Mouse (Mus musculus): ENCODE measurements around the gene B3glct. TPM values are rescaled to one million over a fixed set of nuclear protein-coding genes. Genes with fewer than 3 reads are reported as not detected.

The B3glct gene
- polyA plus RNA-seq, 1 experiment from 2014 or later, result 20.4 TPM

DNA sequence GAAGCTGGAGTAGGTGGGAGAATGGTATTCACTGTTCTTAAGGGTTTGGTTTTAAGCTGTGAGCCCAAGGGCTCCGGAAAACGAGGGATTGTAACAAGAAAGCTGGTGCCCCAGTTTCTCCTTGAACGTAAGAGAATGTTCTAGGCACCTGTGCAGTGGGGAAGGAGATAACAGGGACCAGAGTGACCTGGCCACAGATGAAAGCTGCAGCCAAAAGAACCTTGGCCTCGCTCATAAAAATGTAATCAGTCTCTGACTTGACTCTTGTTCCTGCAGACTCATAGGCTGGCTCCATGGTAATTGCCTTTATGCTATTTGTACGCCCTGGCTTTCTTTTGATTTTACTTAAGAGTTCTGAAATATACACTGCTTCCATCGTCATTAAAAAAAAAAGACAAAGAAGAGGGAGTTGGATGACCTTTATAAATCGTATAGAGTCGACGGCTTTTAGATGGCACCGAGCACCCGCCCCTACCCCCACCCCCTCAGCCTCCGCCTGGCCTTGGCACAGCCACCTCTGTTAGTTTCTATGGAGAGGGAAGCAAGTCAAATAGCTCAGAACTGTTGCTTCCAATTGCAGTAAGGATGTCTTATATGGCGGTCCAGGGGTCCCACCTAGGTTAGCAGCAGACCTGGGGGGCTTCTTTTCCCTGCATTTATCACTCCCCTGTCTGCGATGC is 28.4 kb upstream of the B3glct start:
- no peaks in the 10 kb centered on the region for H3K9me3 ChIP-seq (replicated peaks)
- whole genome bisulfite sequencing, result 84% methylated on average over 14 of the region's 14 CpGs
- DNase-seq (ENCODE audit: low spot score), result no peak
- peaks cover 15% of the 10 kb centered on the region for H3K4me1 ChIP-seq
- no peak overlapping the region for H3K4me3 ChIP-seq
- H3K27me3 ChIP-seq (ENCODE audit: low read depth, poor library complexity, severe bottlenecking), result no peaks in the 10 kb centered on the region
- no peaks in the 10 kb centered on the region for H3K36me3 ChIP-seq
- peak overlapping the region; percentile 9; the same call in 1 of the 2 replicates for H3K27ac ChIP-seq

DNA sequence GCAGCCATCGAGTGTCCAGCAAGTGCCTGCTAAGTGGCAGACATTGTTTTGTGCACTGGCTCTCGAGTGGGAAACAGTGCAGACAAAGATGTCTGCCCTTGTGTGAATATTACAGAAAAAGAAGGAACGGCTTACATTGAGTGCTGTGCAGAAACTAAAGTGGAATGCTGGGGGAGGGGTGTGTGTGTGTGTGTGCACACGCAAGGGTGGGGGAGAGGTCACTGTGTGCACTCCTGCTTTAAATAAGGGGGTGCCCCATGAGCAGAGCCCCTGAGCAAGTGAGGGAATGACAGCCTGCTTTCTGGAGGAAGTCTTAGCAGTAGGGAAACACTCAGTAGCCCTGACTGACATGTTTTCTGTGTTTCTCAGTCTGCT is 27.9 kb upstream of the B3glct start:
- whole genome bisulfite sequencing, result 84% methylated on average over 4 of the region's 4 CpGs
- H3K27ac ChIP-seq, result peak overlapping the region; percentile 9; the same call in 1 of the 2 replicates

DNA sequence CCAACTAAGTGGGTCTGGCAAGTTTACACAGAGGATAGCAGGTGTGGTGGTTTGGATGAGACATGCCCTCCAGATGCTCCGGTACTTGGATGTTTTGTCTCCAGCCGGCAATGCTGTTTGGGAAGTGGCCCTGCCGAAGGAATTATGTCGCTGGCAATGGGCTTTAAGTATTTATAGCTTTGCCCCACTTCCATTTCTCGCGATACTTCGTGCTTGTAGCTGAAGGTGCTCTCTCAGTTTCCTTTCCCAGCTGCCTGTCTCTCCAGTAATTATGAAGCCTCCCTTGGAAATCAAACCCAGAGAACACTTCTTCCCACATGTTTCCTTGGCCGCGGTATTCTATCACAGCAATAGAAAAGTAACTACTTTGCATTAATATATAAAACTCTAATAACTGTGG is 22.4 kb upstream of the B3glct start:
- no peak for DNase-seq (ENCODE audit: low spot score)
- Histone ChIP-seq H3K27ac (no peak overlapping the region), H3K36me3 (no peaks in the 10 kb centered on the region), H3K9me3 (replicated peaks) (no peaks in the 10 kb centered on the region), H3K27me3 (ENCODE audit: low read depth, poor library complexity, severe bottlenecking) (no peaks in the 10 kb centered on the region), H3K4me1 (peaks cover 2% of the 10 kb centered on the region; the same call in 1 of the 2 replicates), H3K4me3 (no peak overlapping the region)
- 90% methylated on average over 9 of the region's 9 CpGs for WGBS

More for the DNA sequence above, 27.9 kb upstream of the B3glct start:
- Histone ChIP-seq H3K36me3 (no peaks in the 10 kb centered on the region), H3K4me3 (no peak overlapping the region), H3K9me3 (replicated peaks) (no peaks in the 10 kb centered on the region), H3K4me1 (peaks cover 15% of the 10 kb centered on the region), H3K27me3 (ENCODE audit: low read depth, poor library complexity, severe bottlenecking) (no peaks in the 10 kb centered on the region)
- DNase-seq (ENCODE audit: low spot score), result no peak

DNA sequence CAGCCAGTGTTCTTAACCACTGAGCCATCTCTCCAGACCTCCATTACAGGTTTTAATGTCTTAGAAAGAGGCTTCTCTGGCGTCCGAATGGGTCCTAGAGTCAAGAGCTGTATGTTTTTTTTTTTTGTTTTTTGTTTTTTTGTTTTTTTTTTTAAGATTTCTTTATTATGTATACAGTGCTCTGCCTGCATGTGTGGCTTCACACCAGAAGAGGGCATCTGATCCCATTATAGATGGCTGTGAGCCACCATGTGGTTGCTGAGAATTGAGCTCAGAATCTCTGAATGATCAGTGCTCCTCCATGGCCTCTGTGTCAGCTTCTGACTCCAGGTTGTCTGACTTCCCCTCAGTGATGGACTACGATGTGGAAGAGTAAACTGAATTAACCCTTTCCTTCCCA is 20.0 kb upstream of the B3glct start:
- Histone ChIP-seq H3K9me3 (replicated peaks) (no peaks in the 10 kb centered on the region), H3K27me3 (ENCODE audit: low read depth, poor library complexity, severe bottlenecking) (no peaks in the 10 kb centered on the region), H3K4me3 (no peak overlapping the region), H3K27ac (no peak overlapping the region), H3K36me3 (no peaks in the 10 kb centered on the region), H3K4me1 (peaks cover 2% of the 10 kb centered on the region; the same call in 1 of the 2 replicates)
- 61% methylated on average over 3 of the region's 3 CpGs for WGBS
- DNase-seq (ENCODE audit: low spot score), result no peak

DNA sequence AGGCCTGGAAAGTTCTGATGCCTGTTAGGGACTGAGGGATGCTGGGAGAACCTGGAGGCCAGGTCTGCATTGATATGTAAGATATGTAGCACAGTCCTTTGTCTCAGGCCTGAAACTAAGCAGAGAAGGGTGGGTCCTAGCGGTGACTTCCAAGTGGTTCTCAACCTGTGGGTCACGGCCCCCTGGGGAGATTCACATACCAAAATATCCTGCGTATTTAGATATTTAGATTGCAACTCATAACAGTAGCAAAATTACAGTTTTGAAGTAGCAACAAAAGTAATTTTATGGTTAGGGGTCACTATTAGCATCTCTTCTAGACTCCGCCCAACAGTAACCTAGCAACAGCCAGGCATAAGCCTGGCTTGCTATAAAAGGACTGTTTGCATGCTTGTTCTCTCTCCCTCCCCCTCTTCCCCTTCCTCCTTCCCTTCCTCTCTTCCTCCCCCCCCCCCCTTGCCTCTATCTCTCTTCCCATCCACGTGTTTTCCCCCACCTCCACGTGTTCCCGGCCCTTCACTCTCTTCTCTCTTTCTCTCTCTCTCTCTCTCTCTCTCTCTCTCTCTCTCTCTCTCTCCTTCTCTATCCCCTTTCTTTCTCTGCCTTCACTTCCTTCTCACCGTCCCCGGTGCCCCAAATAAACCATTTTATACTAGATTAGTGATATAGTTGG is 19.2 kb upstream of the B3glct start:
- Histone ChIP-seq H3K4me3 (no peak overlapping the region), H3K9me3 (replicated peaks) (no peaks in the 10 kb centered on the region)
- WGBS, result 75% methylated on average over 9 of the region's 9 CpGs

DNA sequence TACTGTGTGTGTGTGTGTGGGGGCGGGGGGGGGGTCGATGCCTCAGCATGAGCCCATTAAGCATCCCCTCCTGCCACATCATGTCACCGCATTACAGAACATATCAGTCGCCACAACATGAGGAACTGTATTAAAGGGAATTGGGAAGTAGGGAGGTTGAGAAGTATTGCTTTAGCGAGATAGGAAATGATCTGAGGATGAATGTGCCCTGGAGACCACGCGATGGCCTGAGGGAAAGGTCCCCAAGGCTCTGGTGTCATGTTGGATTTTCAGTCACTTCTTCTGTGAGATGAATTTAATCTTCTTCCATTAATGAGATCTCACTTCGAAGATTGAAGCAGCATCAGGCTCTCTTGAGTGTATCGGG is 18.6 kb upstream of the B3glct start:
- H3K9me3 ChIP-seq (replicated peaks), result no peaks in the 10 kb centered on the region
- peaks cover 2% of the 10 kb centered on the region; the same call in 1 of the 2 replicates for H3K4me1 ChIP-seq
- no peak for DNase-seq (ENCODE audit: low spot score)
- no peaks in the 10 kb centered on the region for H3K27me3 ChIP-seq (ENCODE audit: low read depth, poor library complexity, severe bottlenecking)
- H3K27ac ChIP-seq, result no peak overlapping the region
- no peak overlapping the region for H3K4me3 ChIP-seq
- H3K36me3 ChIP-seq, result no peaks in the 10 kb centered on the region
- 62% methylated on average over 9 of the region's 9 CpGs for WGBS

More for the DNA sequence above, 19.2 kb upstream of the B3glct start:
- no peaks in the 10 kb centered on the region for H3K36me3 ChIP-seq
- DNase-seq (ENCODE audit: low spot score), result no peak
- no peak overlapping the region for H3K27ac ChIP-seq
- peaks cover 2% of the 10 kb centered on the region; the same call in 1 of the 2 replicates for H3K4me1 ChIP-seq
- H3K27me3 ChIP-seq (ENCODE audit: low read depth, poor library complexity, severe bottlenecking), result no peaks in the 10 kb centered on the region

DNA sequence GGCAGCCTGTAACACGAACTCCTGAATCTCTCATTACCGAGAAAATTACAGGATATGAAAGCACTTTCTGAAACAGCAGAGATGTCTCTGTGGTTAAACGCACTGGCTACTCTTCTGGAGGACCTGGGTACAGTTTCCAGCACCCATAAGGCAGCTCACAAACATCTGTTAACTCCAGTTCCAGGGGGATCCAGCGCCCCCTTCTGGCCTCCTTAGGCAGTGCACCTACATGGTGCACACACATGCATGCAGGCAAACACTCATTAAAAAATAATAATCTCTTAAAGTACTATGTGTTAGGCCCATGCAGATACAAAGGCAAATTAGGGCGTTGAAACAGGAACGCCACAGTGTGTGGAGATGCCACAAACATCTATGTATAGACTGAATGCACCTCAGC is 16.6 kb upstream of the B3glct start:
- Histone ChIP-seq H3K9me3 (replicated peaks) (no peaks in the 10 kb centered on the region), H3K27me3 (ENCODE audit: low read depth, poor library complexity, severe bottlenecking) (no peaks in the 10 kb centered on the region), H3K4me3 (no peak overlapping the region), H3K27ac (no peak overlapping the region), H3K36me3 (no peaks in the 10 kb centered on the region), H3K4me1 (peaks cover 2% of the 10 kb centered on the region; the same call in 1 of the 2 replicates)
- WGBS, result 90% methylated on average over 6 of the region's 6 CpGs
- no peak for DNase-seq (ENCODE audit: low spot score)

DNA sequence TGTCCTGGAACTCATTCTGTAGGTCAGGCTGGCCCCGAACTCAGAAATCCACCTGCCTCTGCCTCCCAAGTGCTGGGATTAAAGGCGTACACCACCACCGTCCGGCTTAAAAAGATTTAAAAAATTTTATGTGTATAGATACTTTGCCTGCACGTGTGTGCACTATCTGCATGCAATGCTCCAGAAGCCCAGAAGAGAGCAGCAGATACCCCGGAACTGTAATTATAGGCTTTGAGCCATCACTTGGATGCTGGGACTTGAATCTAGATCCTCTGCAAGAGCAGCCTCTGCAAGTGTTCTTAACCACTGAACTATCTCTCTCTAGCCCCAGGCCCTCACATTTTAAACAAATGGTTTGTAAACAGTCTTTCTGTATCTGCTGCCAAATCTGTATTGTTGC is 15.1 kb upstream of the B3glct start:
- WGBS, result 90% methylated on average over 6 of the region's 6 CpGs
- Histone ChIP-seq H3K4me1 (peaks cover 2% of the 10 kb centered on the region; the same call in 1 of the 2 replicates), H3K4me3 (no peak overlapping the region), H3K9me3 (replicated peaks) (no peaks in the 10 kb centered on the region), H3K27ac (no peak overlapping the region), H3K36me3 (no peaks in the 10 kb centered on the region), H3K27me3 (ENCODE audit: low read depth, poor library complexity, severe bottlenecking) (no peaks in the 10 kb centered on the region)
- DNase-seq (ENCODE audit: low spot score), result no peak

DNA sequence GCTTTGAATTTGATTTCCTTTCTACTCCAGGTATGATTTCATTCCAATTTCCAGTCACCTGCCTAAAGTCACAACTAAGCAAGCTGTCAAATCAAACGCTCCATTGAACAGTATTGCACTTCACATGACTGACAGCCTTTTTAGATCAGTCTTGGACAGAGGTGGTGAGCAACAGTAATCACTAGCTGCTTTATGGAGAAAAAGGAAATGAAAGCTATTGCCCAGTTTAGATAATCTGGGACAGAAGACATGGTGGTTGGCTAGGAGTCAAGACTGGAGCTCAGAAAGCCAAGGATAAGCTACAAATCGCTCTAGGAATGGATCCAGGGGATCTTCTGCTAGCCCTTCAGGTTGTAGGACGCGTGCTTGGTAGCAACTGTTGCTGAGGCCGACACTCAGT is 14.6 kb upstream of the B3glct start:
- no peak for DNase-seq (ENCODE audit: low spot score)
- peaks cover 2% of the 10 kb centered on the region; the same call in 1 of the 2 replicates for H3K4me1 ChIP-seq
- H3K36me3 ChIP-seq, result no peaks in the 10 kb centered on the region
- H3K27ac ChIP-seq, result no peak overlapping the region
- no peaks in the 10 kb centered on the region for H3K27me3 ChIP-seq (ENCODE audit: low read depth, poor library complexity, severe bottlenecking)
- no peaks in the 10 kb centered on the region for H3K9me3 ChIP-seq (replicated peaks)
- WGBS, result 75% methylated on average over 5 of the region's 5 CpGs
- no peak overlapping the region for H3K4me3 ChIP-seq

DNA sequence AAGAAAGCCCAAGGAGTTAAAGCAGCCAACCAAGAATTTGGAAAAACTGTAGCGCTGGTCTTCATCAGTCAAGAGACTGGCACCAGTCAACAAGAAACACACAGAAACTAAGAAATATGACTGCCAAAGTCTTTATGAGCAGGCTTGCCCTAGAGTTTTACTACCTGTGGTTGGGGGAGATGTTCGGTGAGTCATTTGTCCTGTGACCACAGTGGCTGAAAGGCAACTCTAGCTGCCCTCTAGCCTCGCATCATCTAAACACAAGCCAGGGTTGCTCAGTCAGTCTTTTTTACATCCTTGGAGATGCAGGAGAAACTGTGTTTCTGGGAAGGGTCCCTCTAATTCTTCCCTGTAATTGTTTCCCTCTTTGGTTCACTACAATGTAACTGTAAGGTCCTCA is 834 bp upstream of the B3glct start:
- WGBS, result 93% methylated on average over 3 of the region's 3 CpGs

DNA sequence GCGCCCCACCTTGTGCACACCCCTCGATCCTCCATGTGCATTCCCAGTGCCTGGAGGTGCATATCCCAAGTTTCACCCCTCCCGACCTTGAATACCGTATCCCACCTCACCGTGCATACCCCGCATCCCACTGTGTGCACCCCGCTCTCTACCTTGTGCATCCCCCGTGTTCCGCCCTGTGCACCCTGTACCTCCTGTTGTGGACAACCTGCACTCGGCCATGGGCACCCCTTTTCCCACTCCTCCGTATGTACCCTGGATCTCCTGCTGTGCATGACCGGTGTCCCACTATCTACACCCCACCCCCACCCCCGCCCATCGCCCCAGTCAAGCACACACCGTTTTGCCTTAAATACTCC is 939 bp downstream of the B3glct start:
- Histone ChIP-seq H3K9me3 (replicated peaks) (no peaks in the 10 kb centered on the region), H3K4me3 (peak overlapping the region; percentile 85), H3K4me1 (peaks cover 41% of the 10 kb centered on the region), H3K27ac (peak overlapping the region; percentile 99), H3K27me3 (ENCODE audit: low read depth, poor library complexity, severe bottlenecking) (no peaks in the 10 kb centered on the region), H3K36me3 (peaks cover 4% of the 10 kb centered on the region; the same call in 1 of the 2 replicates)
- WGBS, result 1% methylated on average over 15 of the region's 15 CpGs
- DNase-seq (ENCODE audit: low spot score), result no peak

More for the DNA sequence above, 834 bp upstream of the B3glct start:
- H3K27me3 ChIP-seq (ENCODE audit: low read depth, poor library complexity, severe bottlenecking), result no peaks in the 10 kb centered on the region
- peaks cover 50% of the 10 kb centered on the region for H3K4me1 ChIP-seq
- no peaks in the 10 kb centered on the region for H3K36me3 ChIP-seq
- H3K4me3 ChIP-seq, result no peak overlapping the region
- H3K9me3 ChIP-seq (replicated peaks), result no peaks in the 10 kb centered on the region
- no peak for DNase-seq (ENCODE audit: low spot score)
- no peak overlapping the region for H3K27ac ChIP-seq

DNA sequence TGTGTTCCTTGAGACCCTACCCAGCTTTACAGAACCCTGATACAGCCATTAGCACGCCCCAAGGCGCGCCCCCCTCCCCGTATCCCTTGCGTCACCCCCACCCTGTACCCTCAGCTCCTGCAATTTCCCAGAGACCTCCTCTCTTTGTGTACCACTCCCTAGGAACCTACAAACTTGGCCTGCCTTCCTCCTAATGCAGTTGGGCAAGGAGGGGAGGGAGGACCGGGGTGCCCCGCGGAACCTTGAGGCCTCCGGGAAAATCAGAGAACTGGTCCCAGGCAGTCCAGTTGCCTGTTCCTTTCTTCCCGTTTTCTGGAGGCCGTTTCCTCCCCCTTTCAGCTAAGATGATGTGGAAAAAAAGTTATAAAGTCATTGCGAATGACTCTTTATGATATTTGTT is 1.3 kb downstream of the B3glct start:
- DNase-seq (ENCODE audit: low spot score), result no peak
- Histone ChIP-seq H3K27me3 (ENCODE audit: low read depth, poor library complexity, severe bottlenecking) (no peaks in the 10 kb centered on the region), H3K27ac (peak overlapping the region; percentile 99), H3K36me3 (peaks cover 4% of the 10 kb centered on the region; the same call in 1 of the 2 replicates), H3K4me1 (peaks cover 37% of the 10 kb centered on the region), H3K4me3 (peak overlapping the region; percentile 85), H3K9me3 (replicated peaks) (no peaks in the 10 kb centered on the region)
- 10% methylated on average over 12 of the region's 12 CpGs for WGBS

DNA sequence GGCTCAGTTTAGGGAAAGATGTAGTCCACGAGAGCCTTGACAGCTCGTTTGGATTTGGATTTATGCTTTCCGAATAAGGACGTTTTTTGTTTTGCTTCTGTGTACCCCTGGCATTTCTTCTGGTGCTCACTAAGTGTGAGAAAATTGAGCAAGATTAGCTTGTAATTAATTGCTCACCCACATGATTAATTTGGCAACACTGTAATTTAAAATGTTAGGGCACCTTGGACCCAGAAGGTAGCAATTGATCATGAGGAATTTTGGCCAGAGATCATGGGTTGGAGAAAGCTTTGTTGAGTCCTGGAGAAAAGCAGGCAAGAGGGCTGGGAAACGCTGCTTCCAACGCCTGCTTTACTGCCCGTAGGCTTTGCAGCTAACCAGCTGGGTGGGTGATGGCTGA is 1.9 kb downstream of the B3glct start:
- DNase-seq (ENCODE audit: low spot score), result no peak
- peak overlapping the region; percentile 85 for H3K4me3 ChIP-seq
- WGBS, result 59% methylated on average over 7 of the region's 7 CpGs

More for the DNA sequence above, 1.9 kb downstream of the B3glct start:
- Histone ChIP-seq H3K27me3 (ENCODE audit: low read depth, poor library complexity, severe bottlenecking) (no peaks in the 10 kb centered on the region), H3K27ac (peak overlapping the region; percentile 99; the same call in 1 of the 2 replicates), H3K9me3 (replicated peaks) (no peaks in the 10 kb centered on the region), H3K4me1 (peaks cover 37% of the 10 kb centered on the region), H3K36me3 (peaks cover 4% of the 10 kb centered on the region; the same call in 1 of the 2 replicates)
